Comparison of ENCODE assay signal across 29 mouse cellular contexts in the genomic region with DNA sequence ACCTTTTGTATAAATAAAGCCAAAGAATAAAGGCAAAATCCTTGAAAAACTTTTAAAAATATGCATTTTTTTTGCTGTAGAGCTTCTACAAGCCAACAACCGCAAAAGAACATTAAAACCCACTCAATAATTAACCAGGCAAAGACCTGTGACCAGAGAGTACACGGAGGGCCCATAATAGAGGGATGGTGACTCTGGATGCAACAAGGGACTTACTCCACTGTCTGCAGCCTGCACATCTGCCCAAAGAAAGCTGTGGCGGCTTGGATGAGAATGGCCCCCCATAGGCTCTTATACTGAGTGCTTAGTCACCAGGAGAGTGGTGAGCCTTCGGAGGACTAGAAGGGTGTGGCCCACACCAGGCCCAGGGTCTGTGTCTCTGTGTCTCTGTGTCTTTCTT. TPM values are rescaled to one million over a fixed set of nuclear protein-coding genes. Genes with fewer than 3 reads are reported as not detected.
DNase-seq lines count a peak whose midpoint lies in the region; ATAC-seq and TF ChIP-seq lines count a peak whose summit lies in the region.
"Had no signal": no experiment of that assay in that cellular context is flagged by ENCODE, and none has a peak within 500 bp of the region (broad histone marks: within the 10 kb centered on the region; RNA-seq: fewer than 3 reads in every experiment).

No protein-coding gene starts in this region.

- peak; percentile 85 for DNase-seq in heart, adult 11 months
- no peak for DNase-seq in heart, postnatal 36 days
- DNase-seq in kidney, postnatal 36 days, result no peak
- DNase-seq in liver, postnatal 0 days, result no peak
- DNase-seq: adrenal gland, postnatal 10 days; adrenal gland, postnatal 36 days; B cell, adult 2 months; cerebellum, adult 18-20 months; cerebellum, adult 9-10 months; cerebellum, postnatal 14 days; gastrocnemius, postnatal 25 days; heart, adult 2 months; heart, postnatal 14 days had no signal

- WGBS in kidney, embryonic 15.5 days, result 78% methylated on average over 4 of the region's 4 CpGs
- 51% methylated on average over 4 of the region's 4 CpGs for WGBS in liver, embryonic 16.5 days (ENCODE audit: insufficient replicate concordance)
- 70% methylated on average over 4 of the region's 4 CpGs for WGBS in liver, postnatal 0 days (ENCODE audit: insufficient replicate concordance)

- intact Hi-C loops in heart, postnatal 36 days (cut with DNase I), result no loop called here

- no peak overlapping the region for H3K27ac ChIP-seq in kidney, embryonic 15.5 days
- H3K27ac ChIP-seq in liver, embryonic 16.5 days (ENCODE audit: low read length), result no peak overlapping the region
- no peak overlapping the region for H3K27ac ChIP-seq in liver, postnatal 0 days (ENCODE audit: low read depth)
- H3K27ac ChIP-seq: embryonic facial prominence, embryonic 13.5 days; forebrain, embryonic 12.5 days; forebrain, embryonic 15.5 days; heart, adult 2 months; heart, embryonic 10.5 days; heart, embryonic 13.5 days; hindbrain, embryonic 12.5 days; hindbrain, embryonic 15.5 days had no signal

- no peak overlapping the region for H3K4me2 ChIP-seq in kidney, embryonic 15.5 days
- no peak overlapping the region for H3K4me2 ChIP-seq in liver, embryonic 16.5 days (ENCODE audit: low read depth, low read length)
- H3K4me2 ChIP-seq in liver, postnatal 0 days (ENCODE audit: low read depth, low read length), result no peak overlapping the region
- H3K4me2 ChIP-seq: embryonic facial prominence, embryonic 13.5 days; forebrain, embryonic 12.5 days; forebrain, embryonic 15.5 days; heart, embryonic 13.5 days; hindbrain, embryonic 12.5 days; hindbrain, embryonic 15.5 days had no signal

- no peak overlapping the region for H3K9ac ChIP-seq in kidney, embryonic 15.5 days
- H3K9ac ChIP-seq in liver, embryonic 16.5 days (ENCODE audit: low read depth, low read length), result no peak overlapping the region
- no peak overlapping the region for H3K9ac ChIP-seq in liver, postnatal 0 days (replicated peaks)
- H3K9ac ChIP-seq: embryonic facial prominence, embryonic 13.5 days; forebrain, embryonic 12.5 days; forebrain, embryonic 15.5 days; heart, embryonic 13.5 days; hindbrain, embryonic 12.5 days; hindbrain, embryonic 15.5 days had no signal

- H3K4me1 ChIP-seq in kidney, embryonic 15.5 days, result peaks cover 5% of the 10 kb centered on the region; the same call in 1 of the 2 replicates
- no peaks in the 10 kb centered on the region for H3K4me1 ChIP-seq in liver, embryonic 16.5 days (ENCODE audit: control insufficient read depth, low read depth, low read length)
- no peaks in the 10 kb centered on the region for H3K4me1 ChIP-seq in liver, postnatal 0 days (ENCODE audit: insufficient read depth)
- H3K4me1 ChIP-seq: forebrain, embryonic 12.5 days; forebrain, embryonic 15.5 days; heart, embryonic 10.5 days; heart, embryonic 13.5 days; hindbrain, embryonic 15.5 days had no signal

- no peak overlapping the region for H3K4me3 ChIP-seq in kidney, embryonic 15.5 days (replicated peaks)
- H3K4me3 ChIP-seq in liver, embryonic 16.5 days (ENCODE audit: low read depth, low read length), result no peak overlapping the region
- no peak overlapping the region for H3K4me3 ChIP-seq in liver, postnatal 0 days (ENCODE audit: low read depth, low read length)
- H3K4me3 ChIP-seq: embryonic facial prominence, embryonic 13.5 days; erythroblast, embryonic 14.5 days; forebrain, embryonic 12.5 days; forebrain, embryonic 15.5 days; heart, adult 2 months; heart, embryonic 10.5 days; heart, embryonic 13.5 days; hindbrain, embryonic 12.5 days; hindbrain, embryonic 15.5 days had no signal

- TF ChIP-seq CTCF in liver, postnatal 0 days (IDR thresholded peaks at IDR 0.05; ENCODE audit: low read depth), result no peak

- no peaks in the 10 kb centered on the region for H3K9me3 ChIP-seq in kidney, embryonic 15.5 days (replicated peaks)
- H3K9me3 ChIP-seq in liver, embryonic 16.5 days (replicated peaks; ENCODE audit: control insufficient read depth, low read length), result no peaks in the 10 kb centered on the region
- no peaks in the 10 kb centered on the region for H3K9me3 ChIP-seq in liver, postnatal 0 days (ENCODE audit: low read length)
- H3K9me3 ChIP-seq: embryonic facial prominence, embryonic 13.5 days; forebrain, embryonic 12.5 days; forebrain, embryonic 15.5 days; heart, embryonic 10.5 days; heart, embryonic 13.5 days; hindbrain, embryonic 12.5 days; hindbrain, embryonic 15.5 days had no signal

- no peaks in the 10 kb centered on the region for H3K36me3 ChIP-seq in kidney, embryonic 15.5 days
- no peaks in the 10 kb centered on the region for H3K36me3 ChIP-seq in liver, embryonic 16.5 days (ENCODE audit: control insufficient read depth, insufficient read depth)
- no peaks in the 10 kb centered on the region for H3K36me3 ChIP-seq in liver, postnatal 0 days (replicated peaks; ENCODE audit: insufficient read depth, low read length)
- H3K36me3 ChIP-seq: embryonic facial prominence, embryonic 13.5 days; forebrain, embryonic 12.5 days; forebrain, embryonic 15.5 days; G1E; heart, embryonic 10.5 days; heart, embryonic 13.5 days; hindbrain, embryonic 12.5 days; hindbrain, embryonic 15.5 days had no signal

- ATAC-seq in kidney, embryonic 15.5 days (replicated peaks; ENCODE audit: low FRiP score), result peak; percentile 56; the same call in 1 of the 2 replicates
- ATAC-seq in liver, embryonic 16.5 days (ENCODE audit: low read depth), result 0 out of 2 replicates have a peak, but pooled peaks have one; percentile 13
- ATAC-seq in liver, postnatal 0 days, result no peak
- ATAC-seq: forebrain, embryonic 15.5 days; Patski had no signal

- no peak for TF ChIP-seq EP300 in liver, postnatal 0 days (IDR thresholded peaks at IDR 0.05; ENCODE audit: low read depth)

- H3K27me3 ChIP-seq in kidney, embryonic 15.5 days, result no peaks in the 10 kb centered on the region
- no peaks in the 10 kb centered on the region for H3K27me3 ChIP-seq in liver, embryonic 16.5 days (ENCODE audit: control insufficient read depth, insufficient read depth, low read depth, low read length)
- H3K27me3 ChIP-seq in liver, postnatal 0 days (ENCODE audit: insufficient read depth, low read length), result no peaks in the 10 kb centered on the region
- H3K27me3 ChIP-seq: CH12.LX; embryonic facial prominence, embryonic 13.5 days; forebrain, embryonic 12.5 days; forebrain, embryonic 15.5 days; heart, embryonic 13.5 days; hindbrain, embryonic 12.5 days; hindbrain, embryonic 15.5 days; Patski had no signal

RNA-seq across cellular contexts. Expression of a gene that starts 24.1 kb away (rescaled TPM):
- total RNA-seq in heart, postnatal 36 days (2021), result not detected
- polyA plus RNA-seq in kidney, embryonic 15.5 days (2015; fragmentation: Nextera tagmentation; extraction: Ambion mirVana), result not detected in 2 replicates
- not detected in 2 replicates for polyA plus RNA-seq in liver, embryonic 16.5 days (2015; fragmentation: Nextera tagmentation; extraction: Ambion mirVana)
- polyA plus RNA-seq in liver, postnatal 0 days (2015; fragmentation: Nextera tagmentation; extraction: Ambion mirVana), result not detected in 2 replicates
- total RNA-seq: adrenal gland, adult 18-20 months; adrenal gland, postnatal 10 days; adrenal gland, postnatal 36 days; CH12.LX; gastrocnemius, adult 8-10 months; gastrocnemius, postnatal 25 days; heart, adult 2 months; heart, postnatal 14 days had no signal
- polyA plus RNA-seq: embryonic facial prominence, embryonic 13.5 days; erythroblast, embryonic 14.5 days; forebrain, embryonic 12.5 days; forebrain, embryonic 15.5 days; G1E; heart, embryonic 10.5 days; heart, embryonic 16.5 days; hindbrain, embryonic 15.5 days; Patski had no signal

RNA-seq across cellular contexts. Expression of a gene that starts 43.3 kb away (rescaled TPM):
- 100 to 1,000 TPM; 133 to 154 TPM for total RNA-seq in heart, postnatal 36 days (2021)
- 1,006 and 1,087 TPM in 2 replicates for polyA plus RNA-seq in kidney, embryonic 15.5 days (2015; fragmentation: Nextera tagmentation; extraction: Ambion mirVana)
- polyA plus RNA-seq in liver, embryonic 16.5 days (2015; fragmentation: Nextera tagmentation; extraction: Ambion mirVana), result 332 and 366 TPM in 2 replicates
- polyA plus RNA-seq in liver, postnatal 0 days (2015; fragmentation: Nextera tagmentation; extraction: Ambion mirVana), result 397 and 413 TPM in 2 replicates
